Mouse (Mus musculus) adrenal gland, postnatal 36 days (tissue): Measurements from ENCODE around the gene Sfxn1. TPM values are rescaled to one million over a fixed set of nuclear protein-coding genes. Genes with fewer than 3 reads are reported as not detected.
A peak's percentile ranks its signal among the peaks of the same experiment; 100 is the strongest.

Source experiments
- DNase-seq, 2 experiments: peaks; one replicate each; pipeline ENCODE4 v3.0.0; 2021; ENCODE audit warnings: mixed read lengths in 1 of 2
- long read RNA-seq, 2 experiments: library from polyadenylated mRNA; stranded (forward); transcript quantifications; one replicate each; pipeline ENCODE4 v2.0.0; 2021; ENCODE audit warnings: borderline sequencing depth in 2 of 2
- total RNA-seq, 2 experiments: library from RNA; stranded (reverse); gene quantifications; 2 replicates each; pipeline ENCODE4 v1.2.3; 2021

Sfxn1 gene
- total RNA-seq = 10 to 100 TPM; 58.4 to 71.8 TPM
- long read RNA-seq, experiment 1, transcript Sfxn1-201 (11 exons, 2,783 nt) = major isoform, 109 of 136 reads
- long read RNA-seq, experiment 1, partial matches to known transcripts = 8 of 136 reads
- long read RNA-seq, experiment 1, other reads (novel, unspliced or antisense) = 18 of 136 reads
- long read RNA-seq, experiment 2, transcript Sfxn1-201 (11 exons, 2,783 nt) = major isoform, 29 of 43 reads
- long read RNA-seq, experiment 2, partial matches to known transcripts = 8 of 43 reads
- long read RNA-seq, experiment 2, other reads (novel, unspliced or antisense) = 6 of 43 reads

DNA sequence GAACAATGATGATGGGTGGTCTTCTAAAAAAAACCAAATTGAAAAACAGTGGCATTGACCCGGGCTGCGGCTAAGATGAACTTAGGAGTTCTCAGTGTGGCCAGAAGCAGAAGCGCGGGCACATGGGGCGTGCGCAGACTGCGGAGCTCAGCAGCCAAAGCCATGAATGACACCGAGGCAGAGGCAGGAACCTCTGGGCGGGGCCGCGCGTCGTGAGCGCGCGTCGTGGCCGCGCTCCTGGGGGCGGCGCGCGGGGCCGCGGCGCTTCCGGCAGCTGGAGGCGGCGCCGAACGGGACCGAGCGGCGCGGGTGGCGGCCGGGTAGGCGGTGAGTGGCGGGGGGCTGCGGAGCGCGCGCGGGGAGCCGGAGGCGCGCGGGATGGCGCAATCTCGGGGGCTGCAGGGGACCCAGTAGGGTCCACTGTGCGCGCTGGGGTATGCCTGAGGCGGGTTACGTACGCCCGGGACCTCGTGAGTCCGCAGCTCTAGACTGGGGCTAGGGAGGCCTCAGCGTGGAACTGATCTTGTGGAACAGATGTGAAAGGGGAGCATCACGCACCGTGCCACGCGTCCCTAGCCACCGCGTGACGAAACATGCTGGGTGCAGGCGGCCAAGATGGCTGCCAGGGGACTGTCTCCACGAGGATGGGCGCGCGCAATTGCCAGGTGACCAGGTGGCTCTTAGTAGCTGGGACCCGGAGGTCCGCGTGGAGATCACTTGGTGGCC is at the start of gene Sfxn1:
TSS of gene Sfxn1 (plus strand) at position 264 of the 726 bp plus-strand sequence.
- peak; percentile 79 to 87 for DNase-seq

DNA sequence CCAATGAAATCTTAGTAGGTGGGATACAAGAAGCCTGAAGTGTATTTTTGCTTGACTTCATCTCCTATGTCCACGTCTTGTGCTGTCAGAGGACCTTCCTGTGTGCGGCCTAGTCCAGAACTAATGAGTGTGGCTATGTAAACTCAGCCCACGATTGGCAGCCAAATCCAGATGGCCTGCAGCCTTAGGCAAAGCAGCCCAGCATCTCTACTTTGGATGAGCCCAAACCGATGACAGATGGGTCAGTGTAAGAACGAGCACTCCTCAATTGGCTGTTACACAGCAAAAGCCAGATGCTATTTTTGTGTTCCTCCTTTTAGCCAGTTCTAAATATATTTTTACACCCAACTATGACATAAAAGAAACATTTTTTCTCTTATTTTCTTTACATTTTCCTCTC is 48.4 kb upstream of the Sfxn1 start:
- no peak for DNase-seq

GRCm38 (mm10) chr13:54027079-54027478 is 44.6 kb upstream of the Sfxn1 start:
- no peak for DNase-seq

GRCm38 (mm10) chr13:54033653-54034052 is 38.0 kb upstream of the Sfxn1 start:
- no peak for DNase-seq

- no peak for DNase-seq
Measured at GRCm38 (mm10) chr13:54035541-54035940, 36.1 kb upstream of the Sfxn1 start.

- no peak for DNase-seq
Measured at GRCm38 (mm10) chr13:54037936-54038335, 33.7 kb upstream of the Sfxn1 start.

- DNase-seq = no peak
Measured at GRCm38 (mm10) chr13:54040256-54040655, 31.4 kb upstream of the Sfxn1 start.

- DNase-seq = no peak
Measured at GRCm38 (mm10) chr13:54048679-54049352, 22.9 kb upstream of the Sfxn1 start.

GRCm38 (mm10) chr13:54051641-54052040 is 20.0 kb upstream of the Sfxn1 start:
- no peak for DNase-seq

- DNase-seq = no peak
Measured at GRCm38 (mm10) chr13:54054962-54055361, 16.7 kb upstream of the Sfxn1 start.

GRCm38 (mm10) chr13:54055448-54055861 is 16.2 kb upstream of the Sfxn1 start, which contains the start of gene Drd1:
TSS of gene Drd1 (minus strand) at chr13:54055705.
- peak; percentile 67 to 83 for DNase-seq

DNA sequence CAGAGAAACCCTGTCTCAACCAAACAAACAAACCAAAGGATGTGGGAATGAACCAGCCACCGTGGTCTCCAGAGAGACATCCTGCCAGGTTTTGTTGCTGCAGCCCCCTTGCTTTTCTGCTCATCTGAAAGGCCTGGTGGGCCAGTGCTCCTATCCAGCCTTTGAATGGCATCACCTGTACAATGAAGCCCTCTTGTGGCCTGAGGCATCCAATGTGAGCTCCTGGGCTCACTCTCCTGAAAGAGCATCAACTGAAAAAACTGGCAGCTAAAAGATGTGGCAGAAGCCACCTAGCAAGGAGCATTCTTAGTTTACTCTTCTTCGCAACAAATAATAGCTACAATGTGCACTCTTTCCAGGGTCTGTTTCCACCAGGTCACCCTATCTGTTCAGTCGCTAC is 9.6 kb upstream of the Sfxn1 start:
- no peak for DNase-seq

DNA sequence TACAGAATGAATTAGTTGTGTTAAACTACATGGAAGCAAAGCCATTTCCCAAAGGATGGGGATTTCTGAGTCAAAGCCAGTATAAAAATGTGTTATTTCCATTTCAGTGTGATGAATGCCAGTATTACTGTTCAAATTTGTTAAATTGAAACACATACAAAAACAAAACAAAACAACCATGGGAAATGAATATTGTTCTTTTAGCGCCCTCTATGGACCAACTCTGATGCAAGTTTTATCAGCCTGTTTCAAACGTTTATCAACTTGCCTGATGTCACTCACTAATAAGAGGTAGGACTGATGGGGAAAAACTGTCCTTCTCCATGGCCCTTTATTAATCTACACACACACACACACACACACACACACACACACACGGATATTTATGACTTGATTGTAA is 8.4 kb upstream of the Sfxn1 start:
- peak in 1 of 2 experiments; percentile 17 for DNase-seq

DNA sequence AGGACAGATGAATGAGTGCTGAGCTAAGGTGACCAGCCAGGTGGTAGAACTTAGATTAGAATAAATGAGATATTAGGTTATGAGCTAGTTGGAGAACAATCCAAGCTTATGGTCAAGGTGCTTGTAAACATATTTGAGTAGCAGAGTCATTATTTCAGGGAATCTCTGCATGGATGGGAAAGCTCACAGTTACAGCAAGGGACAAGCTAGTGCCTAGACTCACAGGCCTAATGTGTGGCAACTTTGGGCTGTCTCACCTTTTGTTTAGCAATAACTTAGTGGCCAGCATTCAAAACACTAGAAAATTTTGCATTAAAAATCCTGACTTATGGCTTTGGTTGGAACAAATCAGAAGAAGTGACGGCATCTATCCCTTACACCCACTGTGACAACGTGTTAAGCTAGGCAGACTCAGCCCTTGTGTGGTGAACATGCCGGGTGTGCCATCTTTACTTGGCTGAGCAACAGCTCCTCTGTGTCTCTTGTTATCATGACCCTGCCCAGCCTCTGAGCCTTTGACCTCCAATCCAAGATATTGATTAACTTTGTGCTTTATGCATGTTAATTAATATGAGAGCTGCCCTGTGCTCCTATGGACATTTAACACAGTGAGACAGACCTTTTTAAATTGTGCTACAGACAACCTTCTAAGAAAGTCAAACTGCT is 5.5 kb upstream of the Sfxn1 start:
- DNase-seq = no peak

DNA sequence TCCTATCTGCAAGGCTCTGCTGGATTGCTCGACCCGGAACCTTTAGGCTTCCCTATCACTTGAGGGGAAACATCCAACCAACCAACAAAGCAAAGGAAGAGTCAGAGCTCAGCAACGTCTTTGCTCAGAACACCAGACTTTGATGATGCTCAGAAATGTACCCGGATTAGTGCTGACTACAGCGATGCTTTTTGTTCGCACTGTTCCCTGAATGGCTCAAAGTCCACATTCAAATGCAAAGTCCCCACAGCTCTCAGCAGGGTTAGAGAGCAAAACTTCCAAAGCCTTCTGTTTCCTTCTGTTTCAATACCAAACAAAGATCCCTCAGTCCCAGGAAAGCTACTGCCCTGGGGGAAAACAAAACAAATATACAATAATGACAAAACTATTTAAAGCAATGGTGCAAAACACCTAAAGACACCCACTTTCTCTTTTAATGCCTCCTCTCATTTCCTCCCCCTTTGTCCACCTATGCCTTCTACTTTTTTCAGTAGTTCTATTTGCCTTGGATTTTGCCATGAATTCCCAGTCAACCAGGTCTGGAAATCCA is 4.0 kb upstream of the Sfxn1 start:
- DNase-seq = no peak

DNA sequence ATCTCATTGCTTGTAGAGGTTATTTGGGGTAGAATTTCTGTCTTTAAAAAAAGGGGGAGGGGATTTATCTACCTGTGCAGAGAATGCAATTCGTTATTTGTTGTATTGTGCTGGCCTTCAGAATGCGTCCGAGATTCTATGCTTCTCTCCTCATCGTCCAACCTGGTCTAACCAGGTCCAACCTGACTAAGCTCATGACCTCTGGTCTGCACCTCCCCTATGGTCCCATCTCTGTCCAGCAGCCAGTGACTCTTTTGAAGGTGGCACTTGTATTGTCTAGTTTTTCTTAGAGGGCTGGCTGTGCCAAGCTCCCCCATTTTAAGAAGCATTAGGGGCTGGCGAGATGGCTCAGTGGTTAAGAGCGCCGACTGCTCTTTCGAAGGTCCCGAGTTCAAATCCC is 658 bp upstream of the Sfxn1 start:
- no peak for DNase-seq

- no peak for DNase-seq
Measured at GRCm38 (mm10) chr13:54072526-54073057, 923 bp downstream of the Sfxn1 start.

GRCm38 (mm10) chr13:54073066-54073465 is 1.4 kb downstream of the Sfxn1 start:
- DNase-seq = peak in 1 of 2 experiments; percentile 33

- peak in 1 of 2 experiments; percentile 20 for DNase-seq
Measured at GRCm38 (mm10) chr13:54073491-54073890, 1.8 kb downstream of the Sfxn1 start.

GRCm38 (mm10) chr13:54075416-54075815 is 3.7 kb downstream of the Sfxn1 start:
- no peak for DNase-seq

GRCm38 (mm10) chr13:54076051-54076450 is 4.4 kb downstream of the Sfxn1 start:
- DNase-seq = no peak
